Mouse (Mus musculus) MEL (cell line): Measurements from ENCODE around the gene Fam122a.

Source experiments
- EP300 ChIP-seq, 2 experiments: IDR thresholded peaks; 2 replicates each; pipeline ENCODE4 v1.6.1; 2011; ENCODE audit warnings: improper control_type of control experiment in 2 of 2, low read length in 2 of 2, low read depth in 1 of 2, mild to moderate bottlenecking in 1 of 2
- NRF1 ChIP-seq: IDR thresholded peaks from 2 replicates; pipeline ENCODE4 v1.6.1; 2014; ENCODE audit warnings: low read depth, mild to moderate bottlenecking, inconsistent platforms, low read length, improper control_type of control experiment, moderate library complexity; ENCODE audit not compliant: poor library complexity, insufficient read depth, severe bottlenecking
- POLR2A ChIP-seq, 2 experiments: IDR thresholded peaks; 2 replicates each; pipeline ENCODE4 v1.6.1; 2011 to 2012; ENCODE audit warnings: low read length in 2 of 2, mild to moderate bottlenecking in 2 of 2, control low read depth in 1 of 2, improper control_type of control experiment in 1 of 2, low read depth in 1 of 2, moderate library complexity in 1 of 2; ENCODE audit not compliant: control insufficient read depth in 1 of 2, insufficient read depth in 1 of 2, poor library complexity in 1 of 2
- TCF12 ChIP-seq: IDR thresholded peaks from 2 replicates; pipeline ENCODE4 v1.6.1; 2014; ENCODE audit warnings: low read depth, mild to moderate bottlenecking, inconsistent platforms, low read length, improper control_type of control experiment, moderate library complexity

GRCm38 (mm10) chr19:24513105-24513843 lies 36.1 kb upstream of the Fam122a start:
- TF ChIP-seq POLR2A (IDR thresholded peaks at IDR 0.05; ENCODE audit: control insufficient read depth in 1 of 2, insufficient read depth in 1 of 2, low read depth in 1 of 2, low read length in 2 of 2, poor library complexity in 1 of 2) (no peak), NRF1 (no peak), EP300 (IDR thresholded peaks at IDR 0.05; ENCODE audit: low read depth in 1 of 2, low read length in 2 of 2) (peak in 1 of 2 experiments; percentile 55; a peak in 2 of 4 replicates), TCF12 (peak; percentile 75)
